Mouse (Mus musculus) hindlimb bud, embryonic 11.5 days (tissue): Measurements from ENCODE around the gene Hist1h2ak.

ENCODE experiments used
- DNase-seq: peaks from one replicate; pipeline ENCODE4 v3.0.0-alpha.2; 2012; ENCODE audit warnings: low read depth, low spot score; ENCODE audit errors: extremely low spot score

Gene Hist1h2ak

GRCm38 (mm10) chr13:21778814-21779766, 25.5 kb upstream of the Hist1h2ak start:
- DNase-seq = peak; percentile 92

GRCm38 (mm10) chr13:21755707-21756106, 2.1 kb upstream of the Hist1h2ak start:
- DNase-seq = no peak

GRCm38 (mm10) chr13:21754294-21755001, 821 bp upstream of the Hist1h2ak start:
- DNase-seq = peak; percentile 62

DNA sequence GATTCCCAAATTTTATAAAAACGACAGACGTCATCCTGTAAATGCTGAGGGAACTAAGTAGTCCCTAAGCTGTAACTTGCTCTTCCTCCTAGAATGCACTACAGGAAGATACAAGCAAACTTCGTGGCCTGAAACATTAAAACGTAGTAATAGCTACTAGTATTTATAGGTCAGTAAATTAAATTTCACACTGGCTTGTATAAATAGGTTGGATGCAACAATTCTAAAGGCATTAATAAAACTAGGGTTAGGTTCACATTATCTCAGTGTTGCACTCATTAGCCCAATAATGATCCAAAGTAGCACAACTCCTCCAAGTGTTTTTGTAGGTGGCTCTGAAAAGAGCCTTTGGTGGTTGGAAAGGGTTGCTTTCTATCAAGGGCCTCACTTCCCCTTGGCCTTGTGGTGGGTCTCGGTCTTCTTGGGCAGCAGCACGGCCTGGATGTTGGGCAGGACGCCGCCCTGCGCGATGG, 540 bp downstream of the Hist1h2ak start:
- DNase-seq = peak; percentile 58

GRCm38 (mm10) chr13:21752356-21752755, 1.3 kb downstream of the Hist1h2ak start:
- no peak for DNase-seq

GRCm38 (mm10) chr13:21751827-21752226, 1.8 kb downstream of the Hist1h2ak start:
- no peak for DNase-seq

DNA sequence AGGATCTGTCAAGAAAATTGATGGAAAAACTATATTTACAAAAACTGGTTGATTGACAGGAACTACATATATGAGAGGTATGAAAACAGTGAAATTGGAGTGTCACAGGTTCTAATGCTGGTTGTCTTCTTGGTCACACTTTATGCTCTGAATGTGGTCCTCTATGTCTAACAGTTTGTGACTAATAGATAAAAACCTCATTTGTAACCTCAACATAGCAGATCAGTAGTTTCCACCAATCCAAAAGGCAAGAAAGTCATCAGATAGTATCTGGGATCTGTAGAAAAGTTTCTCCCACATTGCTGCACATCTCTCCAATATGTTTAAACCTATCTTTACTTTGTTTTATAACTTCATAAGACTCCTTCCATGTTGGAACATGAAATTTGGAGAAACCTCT, 2.2 kb downstream of the Hist1h2ak start:
- DNase-seq = no peak

- DNase-seq = peak; percentile 64
Observed at GRCm38 (mm10) chr13:21750159-21751017, 3.2 kb downstream of the Hist1h2ak start, which contains the start of gene Hist1h4k. Gene Hist1h4k (minus strand): TSS chr13:21750505.

- peak; percentile 69 for DNase-seq
Observed at GRCm38 (mm10) chr13:21749387-21750158, 4.1 kb downstream of the Hist1h2ak start.

DNA sequence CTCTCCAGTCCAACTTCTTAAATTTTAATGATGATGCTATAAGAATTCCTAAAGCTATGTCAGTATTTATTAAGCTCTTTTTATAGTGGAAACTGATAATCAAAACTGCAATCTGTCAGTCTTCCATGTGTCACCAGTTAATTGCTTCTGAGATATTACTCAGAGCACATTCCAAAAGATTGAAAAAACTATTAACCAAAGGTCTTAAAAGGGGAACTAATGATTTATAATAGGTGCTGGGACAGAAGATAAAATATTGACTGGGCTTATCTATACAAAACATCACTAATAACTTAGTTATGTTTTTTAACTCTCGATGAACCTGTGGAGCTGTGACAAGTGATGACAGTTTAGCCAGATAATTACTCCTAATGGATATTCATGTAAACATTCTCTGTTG, 8.6 kb downstream of the Hist1h2ak start:
- no peak for DNase-seq

DNA sequence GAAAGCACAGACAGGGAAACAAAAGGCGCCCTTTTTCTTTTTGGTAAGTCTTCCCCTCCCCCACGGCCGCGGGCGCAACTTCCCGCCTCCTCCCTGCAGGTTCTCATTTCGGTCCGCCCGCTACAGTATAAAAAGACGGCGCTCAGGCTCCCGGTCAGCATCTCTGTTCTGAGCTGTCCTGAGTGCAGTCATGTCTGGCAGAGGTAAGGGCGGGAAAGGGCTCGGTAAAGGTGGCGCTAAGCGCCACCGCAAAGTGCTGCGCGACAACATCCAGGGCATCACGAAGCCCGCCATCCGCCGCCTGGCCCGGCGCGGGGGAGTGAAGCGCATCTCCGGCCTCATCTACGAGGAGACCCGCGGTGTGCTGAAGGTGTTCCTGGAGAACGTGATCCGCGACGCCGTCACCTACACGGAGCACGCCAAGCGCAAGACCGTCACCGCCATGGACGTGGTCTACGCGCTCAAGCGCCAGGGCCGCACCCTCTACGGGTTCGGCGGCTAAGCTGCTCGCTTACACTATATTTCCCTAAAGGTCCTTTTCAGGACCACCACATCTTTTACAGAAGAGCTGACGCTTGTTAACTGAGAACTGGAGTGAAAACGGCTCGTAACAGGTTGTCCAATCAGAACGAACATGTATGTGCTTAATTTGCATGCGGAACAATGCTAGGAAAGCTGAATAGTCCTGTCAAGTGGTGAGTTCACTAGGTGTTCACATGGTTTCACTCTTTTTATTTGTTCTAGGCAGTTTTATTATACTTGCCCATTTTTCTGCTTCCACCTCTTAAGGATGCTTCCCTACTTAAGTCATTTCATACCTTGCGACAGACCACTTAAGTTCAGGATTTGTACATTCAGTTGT, 18.5 kb downstream of the Hist1h2ak start, which contains the start of gene Hist1h4j:
TSS of gene Hist1h4j (plus strand) at position 159 of the 862 bp plus-strand sequence.
- peak; percentile 92 for DNase-seq

DNA sequence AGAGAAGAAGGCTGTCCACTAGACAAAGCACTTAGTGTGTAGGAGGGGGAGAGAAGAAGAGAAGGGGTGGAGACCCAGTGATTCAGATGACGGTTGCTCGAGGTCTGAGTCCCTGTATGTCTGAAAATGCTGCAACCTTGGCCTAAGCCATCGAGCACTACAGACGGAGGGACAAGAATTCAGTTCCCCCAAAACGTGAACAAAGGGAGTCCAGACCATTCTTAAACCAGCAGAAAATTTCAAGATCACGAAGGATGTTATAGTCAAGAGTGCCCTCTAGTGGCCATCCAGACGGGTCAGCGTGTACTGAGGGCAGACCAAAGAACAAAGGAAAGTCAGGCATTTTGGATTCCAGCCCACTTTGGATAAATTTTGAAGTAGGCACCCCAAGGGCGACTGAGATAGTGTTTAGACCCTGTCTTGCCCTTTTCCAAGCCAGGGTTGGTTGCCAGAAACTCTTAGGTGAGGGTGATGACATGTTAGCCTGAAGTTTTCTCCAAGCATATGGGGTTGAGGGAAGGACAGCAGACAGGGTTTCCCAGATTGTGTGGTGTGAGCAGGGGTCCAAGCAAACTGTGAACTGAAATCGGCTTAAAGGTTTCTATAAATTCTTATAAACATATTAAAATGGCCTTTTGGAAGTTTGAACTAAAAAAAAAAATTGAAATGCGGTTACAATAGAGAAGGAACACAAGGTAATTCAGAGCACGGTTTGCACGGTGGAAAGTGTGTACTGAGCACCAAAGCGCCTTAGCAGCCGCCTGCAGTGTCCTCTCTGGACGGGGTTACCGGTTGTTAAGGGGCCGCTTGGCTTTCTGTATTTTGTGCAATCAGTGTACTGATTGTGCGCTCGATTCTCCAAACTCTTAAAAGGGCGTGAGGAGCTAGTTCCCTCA, 19.4 kb downstream of the Hist1h2ak start:
- DNase-seq = peak; percentile 98

DNA sequence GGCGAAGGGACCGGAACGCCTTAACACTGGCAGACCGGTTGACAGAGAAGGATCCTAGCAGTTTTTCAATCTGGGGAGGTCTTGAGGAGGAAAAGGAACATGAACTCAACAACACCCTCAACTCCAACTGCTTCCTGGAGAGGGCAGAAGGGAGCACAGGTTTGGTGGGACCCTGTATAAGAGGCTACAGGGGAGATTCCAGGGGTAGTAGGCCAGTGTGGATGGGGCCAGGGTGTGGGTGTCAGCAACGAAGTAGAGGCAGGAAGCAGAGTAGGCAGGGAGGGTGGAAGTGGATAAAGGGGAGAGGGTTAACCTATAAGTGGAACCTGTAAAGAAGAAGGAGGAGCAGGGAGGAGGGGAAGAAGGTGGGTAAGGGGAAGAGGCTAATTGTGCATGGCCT, 20.2 kb downstream of the Hist1h2ak start:
- no peak for DNase-seq

GRCm38 (mm10) chr13:21729544-21729943, 24.1 kb downstream of the Hist1h2ak start:
- no peak for DNase-seq

DNA sequence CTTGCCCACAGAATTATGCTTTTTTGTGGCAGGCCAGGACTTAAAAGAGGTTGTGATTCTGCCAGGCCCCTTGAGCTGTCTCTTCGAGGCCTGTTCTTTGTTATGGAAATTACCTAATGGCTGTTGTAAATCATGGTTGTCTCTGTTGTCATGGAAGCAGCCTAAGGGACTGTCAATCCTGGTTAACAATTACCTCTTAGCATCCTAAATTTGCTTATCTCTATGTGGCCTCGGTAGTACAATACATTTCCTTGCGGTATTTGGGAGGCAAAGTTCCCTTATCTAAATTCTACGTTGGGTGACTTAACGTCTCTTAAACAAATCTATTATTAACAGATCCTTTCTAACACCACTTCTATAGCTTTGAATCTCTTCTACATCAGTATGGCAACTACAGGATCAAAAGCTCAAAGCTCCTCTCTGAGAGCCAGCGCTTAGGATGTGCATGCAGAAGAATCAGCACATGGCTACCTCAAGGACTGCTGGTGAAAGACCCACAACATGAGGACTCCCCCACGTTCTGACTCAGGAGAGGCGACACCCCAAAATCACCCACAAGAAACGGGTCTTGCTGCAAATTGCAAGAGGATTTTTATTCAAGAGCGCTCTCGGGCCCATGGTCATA, 25.6 kb downstream of the Hist1h2ak start:
- DNase-seq = no peak

- no peak for DNase-seq
Observed at GRCm38 (mm10) chr13:21722993-21723836, 30.4 kb downstream of the Hist1h2ak start.
